Mouse (Mus musculus): ENCODE results near the gene Dguok. TPM values are rescaled to one million over a fixed set of nuclear protein-coding genes. Genes with fewer than 3 reads are reported as not detected.

The Dguok gene
- polyA plus RNA-seq, 2 experiments: 77.0 to 104 TPM

GRCm38 (mm10) chr6:83488200-83488599 lies 18.6 kb downstream of the Dguok start:
- no peak for TF ChIP-seq POLR2A (IDR thresholded peaks at IDR 0.05; ENCODE audit: borderline replicate concordance, extremely low read depth, insufficient read depth, insufficient read length)
- H3K4me1 ChIP-seq (ENCODE audit: control insufficient read depth, insufficient read depth, low read length): no peaks in the 10 kb centered on the region
- H3K27me3 ChIP-seq (ENCODE audit: control insufficient read depth, insufficient read depth, low read length): no peaks in the 10 kb centered on the region
- no peak overlapping the region for H3K4me3 ChIP-seq (replicated peaks; ENCODE audit: low read length)
- whole genome bisulfite sequencing: 72% methylated on average over 5 of the region's 5 CpGs
- no peaks in the 10 kb centered on the region for H3K9me3 ChIP-seq (ENCODE audit: control insufficient read depth, low read length)
- H3K4me2 ChIP-seq (replicated peaks; ENCODE audit: low read depth, low read length, severe bottlenecking): no peak overlapping the region
- H3K27ac ChIP-seq (replicated peaks; ENCODE audit: low read depth, low read length): 0 out of 2 replicates have a peak overlapping the region, but pooled peaks have one; percentile 26
- peaks cover 73% of the 10 kb centered on the region for H3K36me3 ChIP-seq (ENCODE audit: control insufficient read depth, insufficient read depth, low read length)
- ATAC-seq (ENCODE audit: low FRiP score, low read depth) (no peak), DNase-seq (ENCODE audit: low spot score) (peak; percentile 19)
- no peak overlapping the region for H3K9ac ChIP-seq (ENCODE audit: low read depth, low read length, severe bottlenecking)

GRCm38 (mm10) chr6:83487298-83487697 lies 19.5 kb downstream of the Dguok start:
- H3K36me3 ChIP-seq (ENCODE audit: control insufficient read depth, insufficient read depth, low read length): peaks cover 78% of the 10 kb centered on the region
- H3K27me3 ChIP-seq (ENCODE audit: control insufficient read depth, insufficient read depth, low read length): no peaks in the 10 kb centered on the region
- WGBS: 94% methylated on average over 4 of the region's 4 CpGs
- no peak for TF ChIP-seq POLR2A (IDR thresholded peaks at IDR 0.05; ENCODE audit: borderline replicate concordance, extremely low read depth, insufficient read depth, insufficient read length)
- no peak overlapping the region for H3K9ac ChIP-seq (ENCODE audit: low read depth, low read length, severe bottlenecking)
- H3K4me2 ChIP-seq (replicated peaks; ENCODE audit: low read depth, low read length, severe bottlenecking): no peak overlapping the region
- no peaks in the 10 kb centered on the region for H3K4me1 ChIP-seq (ENCODE audit: control insufficient read depth, insufficient read depth, low read length)
- no peaks in the 10 kb centered on the region for H3K9me3 ChIP-seq (ENCODE audit: control insufficient read depth, low read length)
- H3K4me3 ChIP-seq (replicated peaks; ENCODE audit: low read length): no peak overlapping the region
- DNase-seq (ENCODE audit: low spot score) (no peak), ATAC-seq (ENCODE audit: low FRiP score, low read depth) (no peak)
- H3K27ac ChIP-seq (replicated peaks; ENCODE audit: low read depth, low read length): no peak overlapping the region

DNA sequence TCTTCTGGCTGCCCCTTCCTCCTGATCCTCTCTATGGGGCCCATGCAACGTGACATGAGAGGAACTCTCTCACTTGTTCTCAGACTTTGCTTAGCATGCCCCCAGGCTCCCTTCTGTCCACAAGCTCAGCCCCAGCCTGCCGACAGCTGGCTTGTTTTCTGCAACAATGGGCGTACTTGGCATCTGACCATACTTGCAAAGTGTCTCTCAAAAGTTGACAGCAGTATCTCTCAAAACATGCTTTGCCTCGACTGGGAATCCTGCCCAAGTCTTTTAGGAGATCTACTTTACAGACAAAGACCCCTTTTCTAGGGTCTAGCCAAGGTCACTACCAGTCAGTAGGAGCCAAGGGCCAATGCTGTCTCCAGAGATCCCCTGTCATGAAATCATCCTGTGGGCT lies 20.9 kb downstream of the Dguok start:
- Histone ChIP-seq H3K36me3 (ENCODE audit: control insufficient read depth, insufficient read depth, low read length) (peaks cover 88% of the 10 kb centered on the region), H3K27me3 (ENCODE audit: control insufficient read depth, insufficient read depth, low read length) (no peaks in the 10 kb centered on the region), H3K9ac (ENCODE audit: low read depth, low read length, severe bottlenecking) (no peak overlapping the region), H3K27ac (replicated peaks; ENCODE audit: low read depth, low read length) (no peak overlapping the region), H3K4me3 (replicated peaks; ENCODE audit: low read length) (no peak overlapping the region), H3K4me1 (ENCODE audit: control insufficient read depth, insufficient read depth, low read length) (no peaks in the 10 kb centered on the region), H3K4me2 (replicated peaks; ENCODE audit: low read depth, low read length, severe bottlenecking) (no peak overlapping the region), H3K9me3 (ENCODE audit: control insufficient read depth, low read length) (no peaks in the 10 kb centered on the region)
- no peak for TF ChIP-seq POLR2A (IDR thresholded peaks at IDR 0.05; ENCODE audit: borderline replicate concordance, extremely low read depth, insufficient read depth, insufficient read length)
- ATAC-seq (ENCODE audit: low FRiP score, low read depth) (no peak), DNase-seq (ENCODE audit: low spot score) (no peak)
- 53% methylated on average over 4 of the region's 4 CpGs for WGBS

DNA sequence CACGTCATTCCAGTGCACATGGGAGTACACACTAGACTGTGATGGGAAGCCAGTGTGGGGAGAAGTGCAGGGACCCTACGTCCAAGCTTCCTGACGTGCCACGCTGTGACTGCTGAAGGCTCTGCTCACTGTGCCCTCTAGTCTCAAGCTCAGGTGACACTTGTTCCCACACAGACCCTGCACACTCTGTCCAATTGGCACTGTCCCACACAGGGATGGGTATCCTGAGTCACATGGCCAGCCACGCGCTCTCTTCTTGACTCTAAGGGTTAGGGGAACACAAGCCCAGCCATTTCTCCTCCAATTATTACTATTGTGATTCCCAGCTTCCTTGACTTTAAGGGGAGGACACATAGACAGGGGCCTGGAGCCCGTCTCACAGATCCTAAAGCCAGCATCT lies 23.0 kb downstream of the Dguok start:
- Histone ChIP-seq H3K4me1 (ENCODE audit: control insufficient read depth, insufficient read depth, low read length) (no peaks in the 10 kb centered on the region), H3K27me3 (ENCODE audit: control insufficient read depth, insufficient read depth, low read length) (no peaks in the 10 kb centered on the region), H3K9me3 (ENCODE audit: control insufficient read depth, low read length) (no peaks in the 10 kb centered on the region), H3K27ac (replicated peaks; ENCODE audit: low read depth, low read length) (no peak overlapping the region), H3K36me3 (ENCODE audit: control insufficient read depth, insufficient read depth, low read length) (peaks cover 90% of the 10 kb centered on the region), H3K4me3 (replicated peaks; ENCODE audit: low read length) (no peak overlapping the region), H3K9ac (ENCODE audit: low read depth, low read length, severe bottlenecking) (no peak overlapping the region), H3K4me2 (replicated peaks; ENCODE audit: low read depth, low read length, severe bottlenecking) (no peak overlapping the region)
- ATAC-seq (ENCODE audit: low FRiP score, low read depth) (no peak), DNase-seq (ENCODE audit: low spot score) (no peak)
- no peak for TF ChIP-seq POLR2A (IDR thresholded peaks at IDR 0.05; ENCODE audit: borderline replicate concordance, extremely low read depth, insufficient read depth, insufficient read length)
- 96% methylated on average over 7 of the region's 7 CpGs for WGBS

DNA sequence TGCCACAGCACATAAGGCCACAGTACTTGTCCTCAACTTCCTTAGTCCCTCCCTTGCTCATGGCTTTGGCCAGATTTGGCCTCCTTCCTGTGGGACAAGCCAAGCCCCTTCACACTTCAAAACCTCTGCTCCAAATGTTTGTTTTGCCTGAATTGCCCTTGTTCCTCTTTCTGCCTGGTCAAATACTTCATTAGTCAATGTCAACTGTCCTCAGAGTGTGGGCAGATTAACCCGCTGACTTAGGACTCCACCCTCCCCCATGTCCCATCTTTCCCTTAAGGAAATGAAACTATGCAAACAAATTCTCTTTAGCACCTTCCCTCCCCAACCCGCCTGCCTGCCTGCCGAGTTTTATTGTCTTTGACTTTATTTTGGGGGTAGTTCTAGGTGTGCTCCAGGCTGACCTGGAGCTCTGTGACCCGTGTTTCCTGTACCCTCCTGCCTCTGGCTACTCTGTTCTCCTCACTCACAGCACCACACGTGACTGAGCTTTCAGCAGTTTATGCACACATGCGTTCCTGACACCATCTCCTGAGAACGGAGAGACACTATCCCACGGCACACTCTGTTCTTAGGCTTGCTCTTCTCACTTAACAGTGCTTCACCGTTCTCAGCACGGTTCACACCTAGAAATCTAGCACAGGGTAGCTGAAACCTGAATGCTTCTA lies 24.2 kb downstream of the Dguok start:
- peaks cover 82% of the 10 kb centered on the region for H3K36me3 ChIP-seq (ENCODE audit: control insufficient read depth, insufficient read depth, low read length)
- no peaks in the 10 kb centered on the region for H3K9me3 ChIP-seq (ENCODE audit: control insufficient read depth, low read length)
- no peak for ATAC-seq (ENCODE audit: low FRiP score, low read depth)
- WGBS: 57% methylated on average over 10 of the region's 10 CpGs
- no peak overlapping the region for H3K4me2 ChIP-seq (replicated peaks; ENCODE audit: low read depth, low read length, severe bottlenecking)
- no peak overlapping the region for H3K4me3 ChIP-seq (replicated peaks; ENCODE audit: low read length)
- no peak overlapping the region for H3K27ac ChIP-seq (replicated peaks; ENCODE audit: low read depth, low read length)
- no peaks in the 10 kb centered on the region for H3K27me3 ChIP-seq (ENCODE audit: control insufficient read depth, insufficient read depth, low read length)
- no peaks in the 10 kb centered on the region for H3K4me1 ChIP-seq (ENCODE audit: control insufficient read depth, insufficient read depth, low read length)
- no peak overlapping the region for H3K9ac ChIP-seq (ENCODE audit: low read depth, low read length, severe bottlenecking)
- TF ChIP-seq POLR2A (IDR thresholded peaks at IDR 0.05; ENCODE audit: borderline replicate concordance, extremely low read depth, insufficient read depth, insufficient read length): no peak
- DNase-seq (ENCODE audit: low spot score): no peak
